Mouse (Mus musculus): ENCODE data around the gene Olfr1160.
"Not testable (repeated sequence)": the region's sequence is repeated elsewhere in the genome, so short reads cannot be mapped to it uniquely, and the experiment has no call there.

Gene Olfr1160

GRCm38 (mm10) chr2:88007515-88008318, at the start of gene Olfr1160:
TSS of gene Olfr1160 (minus strand) at chr2:88008268.
- no peak for DNase-seq (ENCODE audit: low spot score in 2 of 2)

- DNase-seq (ENCODE audit: low spot score in 2 of 2): no peak
Observed at GRCm38 (mm10) chr2:88051029-88051428, 43.0 kb upstream of the Olfr1160 start, which contains the start of gene Olfr1162. TSS of gene Olfr1162 (minus strand) at chr2:88051129.

GRCm38 (mm10) chr2:88037599-88037998, 29.5 kb upstream of the Olfr1160 start, which contains the start of gene Olfr73:
TSS of gene Olfr73 (minus strand) at chr2:88037699.
- DNase-seq (ENCODE audit: low spot score in 2 of 2): no peak

- not testable (repeated sequence) for DNase-seq (ENCODE audit: low spot score in 2 of 2)
Observed at GRCm38 (mm10) chr2:88022474-88022873, 14.4 kb upstream of the Olfr1160 start, which contains the start of gene Olfr1161. TSS of gene Olfr1161 (plus strand) at chr2:88022774.

- DNase-seq (ENCODE audit: low spot score in 2 of 2): no peak
Observed at GRCm38 (mm10) chr2:87989813-87990212, 18.3 kb downstream of the Olfr1160 start, which contains the start of gene Olfr1158. TSS of gene Olfr1158 (plus strand) at chr2:87990113.

- DNase-seq (ENCODE audit: low spot score in 2 of 2): no peak
Observed at GRCm38 (mm10) chr2:87974563-87974962, 33.5 kb downstream of the Olfr1160 start, which contains the start of gene Olfr74. TSS of gene Olfr74 (minus strand) at chr2:87974663.

GRCm38 (mm10) chr2:87968199-87968598, 39.9 kb downstream of the Olfr1160 start, which contains the start of gene Olfr1157:
TSS of gene Olfr1157 (minus strand) at chr2:87968299.
- no peak for DNase-seq (ENCODE audit: low spot score in 2 of 2)

GRCm38 (mm10) chr2:87953000-87953399, 55.1 kb downstream of the Olfr1160 start, which contains the start of gene Olfr1156:
TSS of gene Olfr1156 (minus strand) at chr2:87953100.
- DNase-seq (ENCODE audit: low spot score in 2 of 2): no peak

Data from heart, adult 9 months (tissue).